Mouse (Mus musculus) Patski (cell line): ENCODE results near the gene Slc12a1. TPM values are rescaled to one million over a fixed set of nuclear protein-coding genes. Genes with fewer than 3 reads are reported as not detected.

Experiments
- ATAC-seq: fragments of 100-300 bp; one replicate; pipeline ENCODE4 v1.8.0; 2021
- CTCF ChIA-PET: fragments of 350-600 bp; sonication (Branson Sonifier 250); formaldehyde crosslinking; loops from one replicate; lab custom pipeline; 2022; ENCODE audit warnings: inconsistent platforms; lab: Charles Lee
- POLR2A ChIA-PET: fragments of 350-600 bp; sonication (Branson Sonifier 250); formaldehyde crosslinking; loops from one replicate; lab custom pipeline; 2022; ENCODE audit warnings: antibody characterized with exemption, inconsistent platforms; lab: Charles Lee
- DNase-seq: peaks from one replicate; pipeline ENCODE4 v3.0.0-alpha.2; 2011; ENCODE audit warnings: low read depth, low spot score
- H3K27me3 ChIP-seq: fragments of 371-371 bp; one replicate; pipeline ENCODE4 v1.5.1; 2021
- CTCF ChIP-seq: fragments of 100-300 bp; IDR thresholded peaks from one replicate; pipeline ENCODE4 v1.5.1; 2021
- in situ Hi-C: fragments of 300-500 bp; cut with MboI; formaldehyde crosslinking; loops from 3 replicates; pipeline ENCODE4 v1.11.1; 2018; ENCODE audit warnings: low pct_unique_long_range_greater_than_20kb, mixed read lengths
- polyA plus RNA-seq: library from polyadenylated mRNA; unstranded; gene quantifications from one replicate; pipeline ENCODE4 v1.2.3, GENCODE M21; 2021

The Slc12a1 gene
- polyA plus RNA-seq, 1 experiment from 2014 or later = 0.09 TPM

DNA sequence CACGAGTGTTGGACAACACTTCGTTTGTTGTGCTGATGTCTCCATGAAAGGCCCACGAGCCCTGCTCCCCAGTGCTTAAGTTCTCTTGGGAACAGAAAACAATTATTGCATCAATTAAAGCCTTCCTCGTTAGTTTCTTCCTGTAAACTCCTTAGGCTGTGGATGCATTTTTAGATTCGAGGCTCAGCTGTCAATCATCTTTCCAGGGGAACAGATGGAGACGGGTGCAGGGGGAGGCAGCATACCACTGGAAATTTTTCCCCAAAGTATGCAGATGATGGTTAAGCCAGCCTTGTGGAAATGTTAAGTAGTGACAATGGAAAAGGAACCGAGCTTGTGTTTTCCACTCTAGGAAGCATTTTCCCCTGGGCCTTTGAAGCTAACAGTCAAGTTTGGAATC lies 44.5 kb downstream of the Slc12a1 start:
- DNase-seq = no peak
- in situ Hi-C loops = loop anchor here (10.0 to 25.0 kb wide), 4 partner anchors 134 to 1882 kb away; partner anchors contain the start of gene Slc24a5
- no peak for ATAC-seq
- CTCF ChIA-PET = no interaction called here
- no peak for TF ChIP-seq CTCF
- peaks cover 9% of the 10 kb centered on the region for H3K27me3 ChIP-seq
- POLR2A ChIA-PET = no interaction called here

DNA sequence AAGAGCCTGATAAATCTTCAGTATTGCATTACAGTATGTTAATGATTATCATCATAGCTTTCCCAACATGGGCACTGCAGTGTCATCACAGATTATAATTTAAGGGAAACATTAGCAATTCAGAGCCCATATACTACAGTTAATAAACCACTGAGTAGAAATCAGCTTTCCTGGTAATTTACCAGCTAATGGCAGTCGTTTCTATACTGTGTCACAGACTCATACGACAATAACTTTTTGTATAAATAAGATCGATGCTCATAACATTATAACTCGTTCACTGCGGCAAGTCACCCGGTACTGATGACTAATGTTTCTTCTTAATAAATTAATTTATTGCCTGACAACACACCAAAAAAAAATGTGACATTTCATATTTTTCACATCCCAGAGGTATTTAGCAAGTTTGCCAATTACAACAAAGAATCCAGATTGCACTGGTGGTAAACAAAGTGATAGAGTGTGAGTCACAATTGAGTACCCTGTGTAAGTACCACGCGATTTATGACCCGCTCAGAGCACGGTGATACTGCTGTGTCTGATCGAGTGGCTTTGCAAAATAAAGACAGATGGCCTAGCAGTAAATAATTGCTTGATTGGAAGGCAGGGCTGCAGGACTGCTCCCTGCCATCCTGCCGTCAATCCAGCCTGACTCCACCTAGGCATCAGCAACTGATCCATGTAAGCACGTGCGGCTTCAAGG lies 56.7 kb downstream of the Slc12a1 start:
- in situ Hi-C loops = no loop called here
- DNase-seq (no peak), ATAC-seq (no peak)
- ChIA-PET CTCF (no interaction called here), POLR2A (no interaction called here)
- H3K27me3 ChIP-seq = no peaks in the 10 kb centered on the region
- TF ChIP-seq CTCF = no peak

DNA sequence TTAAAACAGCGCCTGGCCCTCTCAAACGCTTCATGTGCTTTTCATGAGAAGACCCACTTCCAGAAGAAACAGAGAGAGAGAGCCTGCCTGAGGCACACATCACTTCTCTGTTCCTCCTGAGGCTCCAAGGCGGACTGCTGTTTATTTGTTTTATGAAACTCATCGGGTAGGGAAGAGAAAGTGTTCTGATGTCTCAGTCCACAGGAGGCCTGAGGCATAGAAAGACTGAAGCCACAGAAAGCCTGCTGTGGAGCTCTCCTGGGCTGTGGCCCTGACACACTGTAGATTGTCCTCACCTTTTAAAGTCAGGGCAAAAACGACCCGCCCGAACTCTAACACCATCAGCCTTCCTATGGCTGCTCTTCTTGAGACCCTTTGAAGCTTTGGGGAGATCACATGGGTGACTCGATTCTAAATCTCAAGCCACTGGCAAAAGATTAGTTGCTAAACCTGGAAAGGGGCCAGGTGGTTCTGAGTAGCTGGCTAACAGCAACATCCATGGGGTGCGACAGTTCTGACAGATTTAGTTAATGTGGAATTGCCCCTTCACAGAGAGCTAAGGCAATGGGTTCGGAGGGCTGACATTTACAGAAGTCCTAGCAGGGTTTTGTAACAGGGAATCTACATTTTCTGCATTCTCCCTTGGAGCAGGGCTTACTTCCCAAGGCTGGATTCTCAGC lies 59.7 kb downstream of the Slc12a1 start:
- ATAC-seq (peak; percentile 38), DNase-seq (no peak)
- ChIA-PET POLR2A (interaction anchor here (0.7 to 1.2 kb wide), 3 partner anchors 11 to 1111 kb away, joined by 3 read pairs; no protein-coding TSS in a partner anchor), CTCF (interaction anchor here (1.7 kb wide), 1 partner anchor 22 kb away, joined by 7 read pairs; no protein-coding TSS in a partner anchor)
- TF ChIP-seq CTCF = no peak
- in situ Hi-C loops = no loop called here
- no peaks in the 10 kb centered on the region for H3K27me3 ChIP-seq

DNA sequence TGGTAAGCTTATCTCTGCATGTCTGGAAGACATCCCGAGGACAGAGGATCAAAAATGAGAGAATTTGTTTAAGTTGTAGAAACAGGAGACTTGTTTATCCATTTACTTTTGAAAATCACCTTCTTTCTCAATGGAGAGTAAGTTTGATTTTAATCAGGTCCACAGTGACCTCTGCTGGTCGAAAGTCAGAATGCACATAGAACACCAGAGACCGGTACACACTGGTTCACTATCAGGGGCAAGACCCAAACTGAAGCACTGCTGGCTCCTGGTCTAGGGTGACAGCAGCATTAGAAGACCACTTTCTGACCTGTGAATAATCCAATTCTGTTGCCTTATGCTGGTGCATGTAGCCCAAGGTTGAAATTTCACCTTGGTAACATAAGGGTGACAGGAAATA lies 62.3 kb downstream of the Slc12a1 start:
- H3K27me3 ChIP-seq = no peaks in the 10 kb centered on the region
- no peak for DNase-seq
- peak; percentile 29 for ATAC-seq
- POLR2A ChIA-PET = no interaction called here
- CTCF ChIA-PET = interaction anchor here (0.7 to 3.0 kb wide), 14 partner anchors 9 to 1114 kb away, joined by 3 to 26 read pairs (median 4); no protein-coding TSS in a partner anchor
- peak; percentile 76 for TF ChIP-seq CTCF
- in situ Hi-C loops = no loop called here

DNA sequence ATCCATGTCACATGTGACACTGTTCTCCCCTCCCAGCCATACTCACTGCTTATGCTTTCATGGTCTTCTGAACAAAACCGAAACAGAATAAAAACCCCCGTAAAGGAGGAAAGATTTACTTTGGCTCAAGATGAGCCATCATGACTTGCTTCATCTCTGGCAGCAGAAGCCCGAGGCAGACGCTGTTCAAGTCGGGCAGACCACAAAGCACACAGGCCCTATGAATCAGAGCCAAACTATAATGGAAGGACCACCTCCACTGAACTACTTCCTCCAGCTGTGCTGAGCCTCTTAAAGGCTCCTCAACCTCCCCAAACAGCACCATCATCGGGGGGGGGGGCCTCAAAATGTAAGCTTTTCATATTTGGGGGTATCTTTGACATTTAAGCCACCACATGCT lies 65.0 kb downstream of the Slc12a1 start:
- peak; percentile 42 for ATAC-seq
- H3K27me3 ChIP-seq = no peaks in the 10 kb centered on the region
- CTCF ChIA-PET = interaction anchor here (1.0 kb wide), 1 partner anchor 33 kb away, joined by 4 read pairs; no protein-coding TSS in a partner anchor
- in situ Hi-C loops = no loop called here
- POLR2A ChIA-PET = interaction anchor here (0.6 kb wide), 2 partner anchors 49 to 385 kb away, joined by 3 to 4 read pairs; no protein-coding TSS in a partner anchor
- no peak for TF ChIP-seq CTCF
- no peak for DNase-seq

DNA sequence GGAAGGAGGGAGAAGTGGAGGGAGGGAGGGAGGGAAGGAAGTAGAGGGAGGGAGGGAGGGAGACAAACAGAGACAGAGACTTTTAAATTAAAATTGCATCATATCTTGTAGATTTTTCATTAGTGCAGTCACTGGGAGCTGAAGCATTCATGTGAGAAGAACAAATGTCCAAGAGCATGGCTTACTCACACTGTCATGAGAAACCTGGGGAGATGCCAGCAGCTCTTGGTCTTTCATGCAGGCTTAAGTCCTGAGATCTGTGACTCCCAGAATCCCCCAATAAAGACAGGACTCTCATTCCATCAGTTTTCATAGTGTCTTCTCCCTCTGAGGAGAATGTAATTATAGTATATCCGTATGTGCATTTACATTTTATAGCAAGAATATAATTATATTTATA lies 66.3 kb downstream of the Slc12a1 start:
- TF ChIP-seq CTCF = no peak
- H3K27me3 ChIP-seq = no peaks in the 10 kb centered on the region
- DNase-seq (peak; percentile 79), ATAC-seq (peak; percentile 86)
- in situ Hi-C loops = no loop called here
- ChIA-PET CTCF (no interaction called here), POLR2A (no interaction called here)

DNA sequence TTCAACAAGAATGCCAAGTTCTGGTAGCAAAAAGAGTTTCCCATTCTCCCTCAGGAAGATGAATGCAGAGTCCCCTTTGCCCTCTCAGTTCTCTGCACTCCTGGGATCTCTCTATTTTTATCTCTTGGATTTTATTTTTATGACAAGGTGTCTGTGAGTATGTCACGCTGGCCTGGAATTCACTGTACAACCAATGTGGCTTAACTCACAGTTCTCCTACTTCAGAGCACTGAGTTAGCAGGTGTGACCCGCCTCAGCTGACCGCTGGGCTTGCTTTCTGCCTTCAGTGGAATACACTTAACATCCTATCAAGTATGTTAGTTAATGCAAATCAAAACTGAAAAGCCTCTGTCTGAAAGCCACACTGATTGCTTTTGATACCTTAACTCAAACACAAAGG lies 67.0 kb downstream of the Slc12a1 start:
- no peaks in the 10 kb centered on the region for H3K27me3 ChIP-seq
- DNase-seq = no peak
- no peak for TF ChIP-seq CTCF
- ATAC-seq = no peak
- CTCF ChIA-PET = no interaction called here
- in situ Hi-C loops = no loop called here
- POLR2A ChIA-PET = no interaction called here

DNA sequence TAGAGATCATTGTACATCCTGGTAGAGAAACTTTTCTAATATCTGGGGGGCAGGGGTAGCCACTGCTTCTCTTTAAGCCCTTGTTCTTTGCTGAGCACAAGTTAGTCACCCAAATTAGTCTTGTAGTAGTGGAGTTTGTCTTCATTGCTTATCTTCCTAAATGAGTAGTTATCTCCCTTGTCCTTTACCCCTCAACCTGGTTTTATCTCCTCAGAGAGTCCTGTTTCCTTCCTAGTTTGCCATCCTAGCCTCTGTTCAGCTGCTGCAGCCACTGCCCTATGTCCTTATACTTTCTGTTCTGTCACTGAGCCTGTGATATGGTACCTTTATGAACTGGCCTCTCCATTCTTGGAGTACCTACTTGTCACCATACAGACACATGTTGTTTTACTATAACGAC lies 69.4 kb downstream of the Slc12a1 start:
- TF ChIP-seq CTCF = no peak
- H3K27me3 ChIP-seq = no peaks in the 10 kb centered on the region
- CTCF ChIA-PET = no interaction called here
- in situ Hi-C loops = no loop called here
- DNase-seq (no peak), ATAC-seq (no peak)
- POLR2A ChIA-PET = no interaction called here

DNA sequence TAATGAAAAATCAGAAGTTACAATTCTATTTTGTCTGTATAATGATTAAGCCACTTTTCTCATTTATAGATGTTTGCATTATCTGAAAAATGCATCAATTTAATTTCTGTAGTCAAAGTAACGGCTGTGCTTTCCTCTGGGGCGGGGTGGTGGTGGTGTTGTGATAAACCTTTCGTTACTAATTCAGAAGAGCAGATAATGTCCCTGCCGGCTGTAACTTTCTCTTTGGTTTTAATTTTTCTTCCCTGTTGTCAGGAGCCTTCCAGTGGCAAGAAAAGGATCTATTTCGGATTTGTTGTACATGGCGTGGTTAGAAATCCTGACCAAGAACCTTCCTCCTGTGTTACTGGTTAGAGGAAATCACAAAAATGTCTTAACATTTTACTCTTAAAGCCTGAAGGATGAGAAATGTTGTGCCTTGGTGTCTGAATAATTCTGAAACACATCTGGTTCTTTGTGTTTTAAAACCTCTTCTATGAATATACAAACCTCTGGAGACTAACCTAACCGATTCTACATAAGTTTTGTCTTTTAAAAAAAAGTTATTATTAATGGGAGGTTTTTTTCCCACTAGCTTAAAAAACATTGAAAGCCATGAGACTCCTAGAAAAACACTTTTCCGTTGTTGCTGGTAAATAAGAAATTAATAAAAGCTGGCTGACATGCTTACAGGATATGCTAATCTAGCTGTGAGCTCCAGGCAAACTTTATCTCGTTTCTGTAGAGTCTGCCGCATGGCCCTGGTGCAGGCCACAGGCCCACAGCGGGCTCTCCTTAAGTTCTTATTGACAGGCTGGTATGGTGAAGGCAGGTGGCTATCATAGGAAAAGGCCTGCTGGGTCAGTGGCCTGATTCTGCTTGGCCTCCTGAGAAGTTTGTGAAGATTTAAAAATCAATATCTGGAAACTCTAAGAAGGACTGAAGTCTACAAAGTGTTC lies 76.4 kb downstream of the Slc12a1 start:
- TF ChIP-seq CTCF = no peak
- POLR2A ChIA-PET = no interaction called here
- CTCF ChIA-PET = no interaction called here
- DNase-seq (no peak), ATAC-seq (no peak)
- H3K27me3 ChIP-seq = no peaks in the 10 kb centered on the region
- in situ Hi-C loops = no loop called here

DNA sequence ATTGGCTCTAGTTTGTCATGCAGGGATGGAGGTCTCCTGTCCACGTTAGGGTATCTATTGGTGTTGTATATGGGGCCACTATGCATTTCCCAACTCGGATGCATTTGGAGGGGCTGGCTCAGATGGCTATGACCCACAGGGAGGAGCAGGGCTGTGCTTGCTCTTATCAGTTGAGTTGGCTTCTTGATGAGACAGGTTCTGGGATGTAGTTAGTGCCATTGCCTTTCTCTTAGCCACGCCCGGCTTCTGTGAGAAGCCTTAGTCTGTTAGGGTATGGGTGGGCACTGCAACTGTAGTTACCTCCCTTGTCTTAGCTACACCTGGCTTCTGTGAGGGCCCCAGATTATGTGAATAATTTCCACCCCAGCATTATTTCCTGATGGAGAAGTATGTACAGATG lies 79.9 kb downstream of the Slc12a1 start:
- no peaks in the 10 kb centered on the region for H3K27me3 ChIP-seq
- ChIA-PET POLR2A (no interaction called here), CTCF (no interaction called here)
- DNase-seq (no peak), ATAC-seq (no peak)
- no peak for TF ChIP-seq CTCF
- in situ Hi-C loops = no loop called here
